Mouse (Mus musculus) adrenal gland, adult 8-10 months (tissue): ENCODE results near the gene Ifi203. TPM values are rescaled to one million over a fixed set of nuclear protein-coding genes. Genes with fewer than 3 reads are reported as not detected.
A peak's percentile ranks its signal among the peaks of the same experiment; 100 is the strongest.
"Not testable (repeated sequence)": the region's sequence is repeated elsewhere in the genome, so short reads cannot be mapped to it uniquely, and the experiment has no call there.

Source experiments
- DNase-seq: peaks from one replicate; pipeline ENCODE4 v3.0.0; 2022
- total RNA-seq, 4 experiments: library from RNA; stranded (reverse); gene quantifications; 2 replicates each; pipeline ENCODE4 v1.2.4; 2022

The Ifi203 gene
- total RNA-seq: 10 to 100 TPM in 3 of 4 experiments, 1 to 10 TPM in 1; 8.3 to 18.8 (median 14.0) TPM

- not testable (repeated sequence) for DNase-seq
Measured at GRCm38 (mm10) chr1:173941924-173942779, at the start of gene Ifi203, which contains the start of gene Mndal. Ifi203 (minus strand) TSS chr1:173942672. Mndal (minus strand) TSS chr1:173942491.

- DNase-seq: not testable (repeated sequence)
Measured at GRCm38 (mm10) chr1:173982694-173983305, 40.3 kb upstream of the Ifi203 start, which contains the start of gene Ifi202b. Ifi202b (minus strand) TSS chr1:173982744.

GRCm38 (mm10) chr1:173981038-173981437, 38.6 kb upstream of the Ifi203 start:
- not testable (repeated sequence) for DNase-seq

GRCm38 (mm10) chr1:173977622-173978021, 35.1 kb upstream of the Ifi203 start:
- no peak for DNase-seq

GRCm38 (mm10) chr1:173973111-173973510, 30.6 kb upstream of the Ifi203 start:
- DNase-seq: no peak

- not testable (repeated sequence) for DNase-seq
Measured at GRCm38 (mm10) chr1:173961491-173961890, 19.0 kb upstream of the Ifi203 start.

- DNase-seq: not testable (repeated sequence)
Measured at GRCm38 (mm10) chr1:173959998-173960397, 17.5 kb upstream of the Ifi203 start.

- not testable (repeated sequence) for DNase-seq
Measured at GRCm38 (mm10) chr1:173955839-173956527, 13.5 kb upstream of the Ifi203 start.

GRCm38 (mm10) chr1:173955071-173955796, 12.8 kb upstream of the Ifi203 start:
- DNase-seq: no peak

GRCm38 (mm10) chr1:173953563-173953962, 11.1 kb upstream of the Ifi203 start:
- no peak for DNase-seq

- not testable (repeated sequence) for DNase-seq
Measured at GRCm38 (mm10) chr1:173949044-173949443, 6.6 kb upstream of the Ifi203 start.

GRCm38 (mm10) chr1:173942780-173943066, 251 bp upstream of the Ifi203 start:
- DNase-seq: not testable (repeated sequence)

GRCm38 (mm10) chr1:173941522-173941921, 950 bp downstream of the Ifi203 start:
- DNase-seq: not testable (repeated sequence)

- DNase-seq: not testable (repeated sequence)
Measured at GRCm38 (mm10) chr1:173919279-173919678, 23.2 kb downstream of the Ifi203 start.

GRCm38 (mm10) chr1:173914559-173914958, 27.9 kb downstream of the Ifi203 start:
- no peak for DNase-seq

- not testable (repeated sequence) for DNase-seq
Measured at GRCm38 (mm10) chr1:173913256-173913791, 29.1 kb downstream of the Ifi203 start.

GRCm38 (mm10) chr1:173912548-173913255, 29.8 kb downstream of the Ifi203 start, which contains the start of gene Ifi211:
Ifi211 (minus strand) TSS chr1:173913046.
- peak; percentile 5 for DNase-seq

- no peak for DNase-seq
Measured at GRCm38 (mm10) chr1:173911808-173912464, 30.5 kb downstream of the Ifi203 start.

GRCm38 (mm10) chr1:173908390-173908789, 34.1 kb downstream of the Ifi203 start:
- not testable (repeated sequence) for DNase-seq

- DNase-seq: not testable (repeated sequence)
Measured at GRCm38 (mm10) chr1:173905885-173906284, 36.6 kb downstream of the Ifi203 start.

GRCm38 (mm10) chr1:173889741-173890140, 52.7 kb downstream of the Ifi203 start:
- DNase-seq: not testable (repeated sequence)
